Mouse (Mus musculus): Measurements from ENCODE around the gene Rere.
A peak's percentile ranks its signal among the peaks of the same experiment; 100 is the strongest.

The Rere gene

GRCm38 (mm10) chr4:150281018-150281761, at the start of gene Rere:
Gene Rere (plus strand): TSS chr4:150281646.
- peak; percentile 92 for DNase-seq

GRCm38 (mm10) chr4:150231871-150232270, 49.6 kb upstream of the Rere start:
- DNase-seq: no peak

- DNase-seq: no peak
Observed at GRCm38 (mm10) chr4:150234599-150235327, 46.7 kb upstream of the Rere start.

- DNase-seq: no peak
Observed at GRCm38 (mm10) chr4:150235585-150235984, 45.9 kb upstream of the Rere start.

- no peak for DNase-seq
Observed at GRCm38 (mm10) chr4:150236031-150236430, 45.4 kb upstream of the Rere start.

GRCm38 (mm10) chr4:150236521-150237481, 44.6 kb upstream of the Rere start, which contains the start of gene Eno1:
Gene Eno1 (plus strand): TSS chr4:150236721.
- DNase-seq: peak; percentile 89

GRCm38 (mm10) chr4:150237636-150238361, 43.6 kb upstream of the Rere start:
- DNase-seq: peak in 1 of 2 experiments; percentile 27

GRCm38 (mm10) chr4:150238433-150239086, 42.9 kb upstream of the Rere start:
- DNase-seq: no peak

- no peak for DNase-seq
Observed at GRCm38 (mm10) chr4:150239087-150239480, 42.4 kb upstream of the Rere start.

- peak in 1 of 2 experiments; percentile 51 for DNase-seq
Observed at GRCm38 (mm10) chr4:150239503-150239902, 41.9 kb upstream of the Rere start.

GRCm38 (mm10) chr4:150239951-150240368, 41.5 kb upstream of the Rere start:
- peak; percentile 46 to 74 for DNase-seq

GRCm38 (mm10) chr4:150240381-150240886, 41.0 kb upstream of the Rere start:
- DNase-seq: no peak

GRCm38 (mm10) chr4:150241708-150242107, 39.7 kb upstream of the Rere start:
- no peak for DNase-seq

- no peak for DNase-seq
Observed at GRCm38 (mm10) chr4:150242745-150243144, 38.7 kb upstream of the Rere start.

- no peak for DNase-seq
Observed at GRCm38 (mm10) chr4:150245876-150246275, 35.6 kb upstream of the Rere start.

- DNase-seq: peak in 1 of 2 experiments; percentile 24
Observed at GRCm38 (mm10) chr4:150248009-150248408, 33.4 kb upstream of the Rere start.

GRCm38 (mm10) chr4:150248917-150249316, 32.5 kb upstream of the Rere start:
- no peak for DNase-seq

GRCm38 (mm10) chr4:150249731-150250270, 31.6 kb upstream of the Rere start:
- no peak for DNase-seq

- no peak for DNase-seq
Observed at GRCm38 (mm10) chr4:150250549-150251422, 30.7 kb upstream of the Rere start.

- DNase-seq: no peak
Observed at GRCm38 (mm10) chr4:150254416-150254815, 27.0 kb upstream of the Rere start.
